Mouse (Mus musculus): Measurements from ENCODE around the gene Ppil6. TPM values are rescaled to one million over a fixed set of nuclear protein-coding genes. Genes with fewer than 3 reads are reported as not detected.
"Not testable (repeated sequence)": the region's sequence is repeated elsewhere in the genome, so short reads cannot be mapped to it uniquely, and the experiment has no call there.

Gene Ppil6
- polyA plus RNA-seq, 1 experiment from 2014 or later: 4.1 TPM

DNA sequence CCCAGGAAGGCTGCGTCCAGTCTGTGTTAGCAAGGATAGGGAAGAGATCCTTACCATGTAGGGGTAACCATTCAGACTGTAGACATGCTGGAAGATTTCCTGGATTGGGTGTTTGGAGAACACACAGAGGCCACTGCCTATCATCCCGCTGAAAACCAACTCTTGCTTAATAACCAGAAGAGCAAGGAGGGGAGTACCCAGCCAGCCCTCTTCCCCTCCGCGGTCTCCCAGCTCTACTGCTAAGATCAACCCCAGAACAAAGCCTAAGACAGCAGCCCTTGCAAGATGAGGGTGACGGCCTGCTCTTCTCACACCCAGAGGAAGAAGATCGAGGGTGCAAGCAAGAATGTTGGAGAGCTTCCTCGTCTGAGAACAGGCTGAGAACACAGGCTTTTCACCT, 1.4 kb upstream of the Ppil6 start:
- Histone ChIP-seq H3K27ac (ENCODE audit: low read length) (no peak overlapping the region), H3K9me3 (replicated peaks; ENCODE audit: control insufficient read depth, low read length, poor library complexity, severe bottlenecking) (no peaks in the 10 kb centered on the region), H3K9ac (ENCODE audit: low read depth, low read length) (0 out of 2 replicates have a peak overlapping the region, but pooled peaks have one; percentile 5), H3K36me3 (ENCODE audit: control insufficient read depth, insufficient read depth, low read length) (no peaks in the 10 kb centered on the region), H3K4me1 (ENCODE audit: control insufficient read depth, insufficient read depth, low read length) (peaks cover 14% of the 10 kb centered on the region), H3K4me3 (ENCODE audit: low read depth, low read length) (peak overlapping the region; percentile 78), H3K27me3 (ENCODE audit: control insufficient read depth, insufficient read depth, low read depth, low read length) (0 out of 2 replicates have a peak, but pooled peaks cover 3% of the 10 kb centered on the region), H3K4me2 (ENCODE audit: low read length) (peak overlapping the region; percentile 96)
- WGBS: 50% methylated on average over 7 of the region's 7 CpGs
- ATAC-seq: no peak

DNA sequence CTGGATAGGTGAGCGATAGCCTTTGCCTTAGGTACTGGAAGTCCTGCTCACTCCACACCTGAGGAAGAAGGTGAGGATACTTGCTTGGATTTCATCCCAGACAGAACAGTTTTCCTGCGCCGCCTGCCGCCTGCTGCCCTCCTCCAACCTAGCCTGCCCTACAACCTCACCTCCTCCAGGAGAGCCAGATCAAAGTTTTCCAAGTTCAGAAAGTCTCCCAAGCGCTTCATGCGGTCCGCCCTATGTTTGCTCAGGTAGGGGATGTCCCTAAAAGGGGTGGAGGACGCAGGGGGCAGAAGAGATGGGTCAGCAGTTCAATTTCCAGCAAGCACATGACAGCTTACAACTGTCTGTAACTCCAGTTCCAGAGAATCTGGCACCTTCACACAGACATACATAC, 945 bp upstream of the Ppil6 start:
- peak overlapping the region; percentile 78 for H3K4me3 ChIP-seq (ENCODE audit: low read depth, low read length)
- 0 out of 2 replicates have a peak, but pooled peaks cover 3% of the 10 kb centered on the region for H3K27me3 ChIP-seq (ENCODE audit: control insufficient read depth, insufficient read depth, low read depth, low read length)
- peak; percentile 6; the same call in 1 of the 2 replicates for ATAC-seq
- no peaks in the 10 kb centered on the region for H3K36me3 ChIP-seq (ENCODE audit: control insufficient read depth, insufficient read depth, low read length)
- peaks cover 14% of the 10 kb centered on the region for H3K4me1 ChIP-seq (ENCODE audit: control insufficient read depth, insufficient read depth, low read length)
- H3K27ac ChIP-seq (ENCODE audit: low read length): no peak overlapping the region
- WGBS: 31% methylated on average over 8 of the region's 8 CpGs
- H3K4me2 ChIP-seq (ENCODE audit: low read length): peak overlapping the region; percentile 96
- peak overlapping the region; percentile 52; the same call in 1 of the 2 replicates for H3K9ac ChIP-seq (ENCODE audit: low read depth, low read length)
- no peaks in the 10 kb centered on the region for H3K9me3 ChIP-seq (replicated peaks; ENCODE audit: control insufficient read depth, low read length, poor library complexity, severe bottlenecking)

DNA sequence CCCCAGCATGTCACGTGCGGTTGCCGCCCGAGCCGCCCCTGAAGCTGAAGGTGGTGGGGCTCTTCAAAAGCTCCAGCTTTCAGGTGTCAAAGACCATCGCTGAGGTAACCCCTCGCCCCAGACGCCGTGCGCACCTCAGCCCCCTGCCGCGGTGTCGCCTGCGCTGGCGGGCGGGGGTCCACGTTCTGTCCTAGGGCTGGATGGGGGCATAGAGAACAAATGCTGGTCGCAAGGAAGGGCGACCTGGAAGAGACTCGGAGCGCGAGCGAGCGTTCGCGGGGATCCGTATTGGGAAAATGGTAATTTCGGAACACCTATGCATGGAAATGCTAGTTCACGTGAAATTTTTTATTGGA, 257 bp downstream of the Ppil6 start:
- no peaks in the 10 kb centered on the region for H3K9me3 ChIP-seq (replicated peaks; ENCODE audit: control insufficient read depth, low read length, poor library complexity, severe bottlenecking)
- H3K36me3 ChIP-seq (ENCODE audit: control insufficient read depth, insufficient read depth, low read length): no peaks in the 10 kb centered on the region
- peaks cover 14% of the 10 kb centered on the region for H3K4me1 ChIP-seq (ENCODE audit: control insufficient read depth, insufficient read depth, low read length)
- peak overlapping the region; percentile 96 for H3K4me2 ChIP-seq (ENCODE audit: low read length)
- 0 out of 2 replicates have a peak, but pooled peaks cover 3% of the 10 kb centered on the region for H3K27me3 ChIP-seq (ENCODE audit: control insufficient read depth, insufficient read depth, low read depth, low read length)
- under 1% methylated on average over 29 of the region's 29 CpGs for WGBS
- peak overlapping the region; percentile 47; the same call in 1 of the 2 replicates for H3K27ac ChIP-seq (ENCODE audit: low read length)
- H3K4me3 ChIP-seq (ENCODE audit: low read depth, low read length): peak overlapping the region; percentile 78
- peak overlapping the region; percentile 76 for H3K9ac ChIP-seq (ENCODE audit: low read depth, low read length)
- ATAC-seq: peak; percentile 65; the same call in 1 of the 2 replicates

DNA sequence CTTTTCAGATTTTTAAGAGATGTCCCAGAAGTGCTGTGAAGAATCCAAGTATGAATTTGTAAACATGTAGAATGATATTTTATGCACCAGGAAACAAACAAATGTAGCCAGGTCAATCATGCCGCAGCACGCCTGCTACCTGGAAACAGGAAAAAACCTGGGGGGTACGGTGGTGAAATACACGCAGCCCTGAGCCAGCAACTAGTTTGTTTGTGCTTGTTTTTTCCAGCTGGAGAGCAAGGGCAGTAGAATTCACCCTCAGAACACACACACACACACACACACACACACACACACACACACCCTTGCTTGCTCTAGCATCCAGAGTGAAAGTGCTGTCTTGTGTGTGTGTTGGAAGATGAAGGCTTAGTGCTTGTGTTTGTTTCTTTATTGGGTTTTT, 872 bp downstream of the Ppil6 start:
- ATAC-seq: no peak
- peaks cover 14% of the 10 kb centered on the region for H3K4me1 ChIP-seq (ENCODE audit: control insufficient read depth, insufficient read depth, low read length)
- peak overlapping the region; percentile 96 for H3K4me2 ChIP-seq (ENCODE audit: low read length)
- no peak overlapping the region for H3K9ac ChIP-seq (ENCODE audit: low read depth, low read length)
- no peak overlapping the region for H3K27ac ChIP-seq (ENCODE audit: low read length)
- 0 out of 2 replicates have a peak, but pooled peaks cover 3% of the 10 kb centered on the region for H3K27me3 ChIP-seq (ENCODE audit: control insufficient read depth, insufficient read depth, low read depth, low read length)
- no peaks in the 10 kb centered on the region for H3K9me3 ChIP-seq (replicated peaks; ENCODE audit: control insufficient read depth, low read length, poor library complexity, severe bottlenecking)
- WGBS: 38% methylated on average over 4 of the region's 4 CpGs
- H3K4me3 ChIP-seq (ENCODE audit: low read depth, low read length): peak overlapping the region; percentile 78
- no peaks in the 10 kb centered on the region for H3K36me3 ChIP-seq (ENCODE audit: control insufficient read depth, insufficient read depth, low read length)

DNA sequence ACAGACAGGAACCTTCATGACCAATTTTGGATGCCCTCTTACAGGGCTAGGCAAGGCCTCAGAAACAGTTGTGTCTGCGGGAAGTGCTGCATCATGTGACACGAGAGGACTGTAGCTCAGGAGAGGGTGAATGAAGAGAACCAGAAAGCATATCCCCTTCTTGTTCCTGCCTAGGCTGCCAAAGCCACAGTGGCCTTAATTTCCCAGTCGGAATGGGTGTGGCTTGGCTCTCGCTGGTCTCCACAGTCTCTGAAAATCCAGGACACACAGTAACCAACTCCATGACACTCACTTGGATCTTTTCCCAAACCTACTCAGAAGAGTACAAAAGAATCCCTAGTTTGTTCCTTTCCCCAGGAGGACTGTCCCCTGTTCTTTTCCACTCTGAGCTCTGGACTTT, 10.7 kb downstream of the Ppil6 start:
- no peak for ATAC-seq
- H3K27me3 ChIP-seq (ENCODE audit: control insufficient read depth, insufficient read depth, low read depth, low read length): no peaks in the 10 kb centered on the region
- H3K4me2 ChIP-seq (ENCODE audit: low read length): no peak overlapping the region
- 59% methylated on average over 4 of the region's 4 CpGs for WGBS
- H3K4me1 ChIP-seq (ENCODE audit: control insufficient read depth, insufficient read depth, low read length): no peaks in the 10 kb centered on the region
- no peak overlapping the region for H3K27ac ChIP-seq (ENCODE audit: low read length)
- no peak overlapping the region for H3K9ac ChIP-seq (ENCODE audit: low read depth, low read length)
- H3K9me3 ChIP-seq (replicated peaks; ENCODE audit: control insufficient read depth, low read length, poor library complexity, severe bottlenecking): no peaks in the 10 kb centered on the region
- H3K4me3 ChIP-seq (ENCODE audit: low read depth, low read length): no peak overlapping the region
- no peaks in the 10 kb centered on the region for H3K36me3 ChIP-seq (ENCODE audit: control insufficient read depth, insufficient read depth, low read length)

DNA sequence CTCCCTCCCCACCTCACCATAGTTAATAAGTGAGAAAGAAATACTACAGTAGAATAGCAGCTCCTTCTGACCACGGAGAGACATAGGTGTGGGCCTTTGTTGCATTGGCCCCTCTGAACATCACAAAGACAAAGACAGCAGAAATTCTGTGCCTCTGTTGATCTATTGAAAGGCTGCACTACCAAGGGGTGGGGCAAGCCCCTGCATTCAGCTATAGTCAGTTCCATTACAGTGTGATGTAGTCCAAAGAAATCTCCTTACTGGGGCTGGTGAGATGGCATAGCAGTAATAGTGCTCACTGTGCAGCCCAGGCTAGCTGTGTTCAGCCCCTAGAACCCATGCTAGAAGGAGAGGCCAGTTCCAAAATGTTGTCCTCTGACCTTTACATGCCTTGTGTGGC, 14.8 kb downstream of the Ppil6 start:
- Histone ChIP-seq H3K4me3 (ENCODE audit: low read depth, low read length) (no peak overlapping the region), H3K9me3 (replicated peaks; ENCODE audit: control insufficient read depth, low read length, poor library complexity, severe bottlenecking) (no peaks in the 10 kb centered on the region), H3K27ac (ENCODE audit: low read length) (no peak overlapping the region), H3K27me3 (ENCODE audit: control insufficient read depth, insufficient read depth, low read depth, low read length) (no peaks in the 10 kb centered on the region), H3K4me2 (ENCODE audit: low read length) (no peak overlapping the region), H3K4me1 (ENCODE audit: control insufficient read depth, insufficient read depth, low read length) (no peaks in the 10 kb centered on the region), H3K9ac (ENCODE audit: low read depth, low read length) (no peak overlapping the region), H3K36me3 (ENCODE audit: control insufficient read depth, insufficient read depth, low read length) (no peaks in the 10 kb centered on the region)
- WGBS: 79% methylated on average over 1 of the region's 1 CpGs
- ATAC-seq: peak; percentile 28; the same call in 1 of the 2 replicates

DNA sequence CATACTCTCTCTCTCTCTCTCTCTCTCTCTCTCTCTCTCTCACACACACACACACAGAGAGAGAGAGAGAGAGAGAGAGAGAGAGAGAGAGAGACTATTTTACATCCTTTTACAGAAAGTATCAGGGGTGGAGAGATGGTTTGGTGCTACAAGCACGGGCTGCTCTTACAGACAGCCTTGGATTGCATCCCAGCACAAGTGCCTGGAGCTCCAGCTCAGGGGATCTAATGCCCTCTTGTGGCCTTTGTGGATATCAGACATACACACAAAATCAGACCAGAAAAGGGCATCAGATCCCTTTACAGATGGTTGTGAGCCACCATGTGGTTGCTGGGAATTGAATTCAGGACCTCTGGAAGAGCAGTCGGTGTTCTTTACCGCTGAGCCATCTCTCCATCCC, 15.2 kb downstream of the Ppil6 start:
- 3% methylated on average over 3 of the region's 3 CpGs for WGBS
- not testable (repeated sequence) for H3K4me1 ChIP-seq (ENCODE audit: control insufficient read depth, insufficient read depth, low read length); H3K27ac ChIP-seq (ENCODE audit: low read length); H3K4me3 ChIP-seq (ENCODE audit: low read depth, low read length); H3K4me2 ChIP-seq (ENCODE audit: low read length); H3K36me3 ChIP-seq (ENCODE audit: control insufficient read depth, insufficient read depth, low read length); H3K9me3 ChIP-seq (replicated peaks; ENCODE audit: control insufficient read depth, low read length, poor library complexity, severe bottlenecking); H3K27me3 ChIP-seq (ENCODE audit: control insufficient read depth, insufficient read depth, low read depth, low read length); H3K9ac ChIP-seq (ENCODE audit: low read depth, low read length)
- ATAC-seq: peak; percentile 81; the same call in 1 of the 2 replicates

DNA sequence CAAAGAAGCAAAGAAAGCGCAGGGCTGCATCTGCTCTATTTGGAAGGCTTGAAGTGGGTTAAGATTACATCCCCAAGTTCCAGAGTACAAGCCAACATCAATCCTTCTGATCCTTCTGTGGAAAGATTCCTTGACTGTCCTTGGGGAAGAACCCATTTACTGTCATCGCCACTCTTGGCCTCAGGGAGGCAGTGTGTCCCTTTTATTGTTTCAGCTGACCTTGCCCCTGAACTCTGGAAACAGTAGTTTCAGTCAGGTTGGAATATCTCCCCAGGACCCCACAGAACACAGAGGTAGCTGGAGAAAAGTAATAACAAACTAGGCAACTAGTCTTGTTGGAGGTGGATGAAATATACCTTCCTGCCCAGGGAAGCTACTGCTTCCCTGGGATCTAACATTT, 18.9 kb downstream of the Ppil6 start:
- WGBS: 35% methylated on average over 2 of the region's 2 CpGs

DNA sequence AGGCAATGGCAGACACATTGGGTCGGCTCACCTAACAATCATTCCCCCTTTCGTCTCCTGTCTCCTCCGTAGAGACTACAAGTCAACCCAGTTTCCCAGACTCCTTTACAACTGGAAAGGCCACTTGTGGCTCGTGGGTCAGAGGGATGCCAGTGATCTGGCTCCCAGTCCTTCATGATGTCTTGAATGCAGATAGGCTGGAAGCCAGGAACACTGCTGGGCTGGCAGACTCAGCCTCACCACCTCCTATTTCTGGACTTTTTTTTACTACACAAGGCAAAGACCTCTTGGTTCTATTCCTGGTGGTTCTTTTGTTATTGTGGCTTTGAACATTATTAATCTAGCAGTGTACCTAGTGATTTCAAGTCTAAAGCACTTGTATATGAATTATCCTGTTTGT, 24.1 kb downstream of the Ppil6 start:
- H3K36me3 ChIP-seq (ENCODE audit: control insufficient read depth, insufficient read depth, low read length): no peaks in the 10 kb centered on the region
- no peaks in the 10 kb centered on the region for H3K27me3 ChIP-seq (ENCODE audit: control insufficient read depth, insufficient read depth, low read depth, low read length)
- ATAC-seq: no peak
- H3K9ac ChIP-seq (ENCODE audit: low read depth, low read length): no peak overlapping the region
- no peak overlapping the region for H3K4me2 ChIP-seq (ENCODE audit: low read length)
- no peak overlapping the region for H3K27ac ChIP-seq (ENCODE audit: low read length)
- H3K4me3 ChIP-seq (ENCODE audit: low read depth, low read length): no peak overlapping the region
- no peaks in the 10 kb centered on the region for H3K9me3 ChIP-seq (replicated peaks; ENCODE audit: control insufficient read depth, low read length, poor library complexity, severe bottlenecking)
- H3K4me1 ChIP-seq (ENCODE audit: control insufficient read depth, insufficient read depth, low read length): no peaks in the 10 kb centered on the region; the same call in 1 of the 2 replicates
- WGBS: 81% methylated on average over 4 of the region's 4 CpGs

More for the DNA sequence above, 18.9 kb downstream of the Ppil6 start:
- Histone ChIP-seq H3K9me3 (replicated peaks; ENCODE audit: control insufficient read depth, low read length, poor library complexity, severe bottlenecking) (no peaks in the 10 kb centered on the region), H3K4me2 (ENCODE audit: low read length) (no peak overlapping the region), H3K4me1 (ENCODE audit: control insufficient read depth, insufficient read depth, low read length) (no peaks in the 10 kb centered on the region), H3K9ac (ENCODE audit: low read depth, low read length) (no peak overlapping the region), H3K27me3 (ENCODE audit: control insufficient read depth, insufficient read depth, low read depth, low read length) (no peaks in the 10 kb centered on the region), H3K36me3 (ENCODE audit: control insufficient read depth, insufficient read depth, low read length) (no peaks in the 10 kb centered on the region), H3K27ac (ENCODE audit: low read length) (no peak overlapping the region), H3K4me3 (ENCODE audit: low read depth, low read length) (no peak overlapping the region)
- ATAC-seq: no peak
